Comparison of ENCODE assay signal across 9 mouse cellular contexts in genomic region chr3:96435557-96436091, GRCm38 (mm10). TPM values are rescaled to one million over a fixed set of nuclear protein-coding genes. Genes with fewer than 3 reads are reported as not detected.
DNase-seq lines count a peak whose midpoint lies in the region; ATAC-seq lines count a peak whose summit lies in the region.
"Had no signal": no experiment of that assay in that cellular context is flagged by ENCODE, and none has a peak within 500 bp of the region (broad histone marks: within the 10 kb centered on the region; RNA-seq: fewer than 3 reads in every experiment).

No protein-coding gene starts in this region.

- no peaks in the 10 kb centered on the region for H3K9me3 ChIP-seq in embryonic facial prominence, embryonic 13.5 days

- WGBS in embryonic facial prominence, embryonic 13.5 days: under 1% methylated on average over 26 of the region's 26 CpGs

- peak overlapping the region; percentile 37 for H3K4me3 ChIP-seq in embryonic facial prominence, embryonic 13.5 days

- peaks cover 86% of the 10 kb centered on the region for H3K27me3 ChIP-seq in embryonic facial prominence, embryonic 13.5 days
- H3K27me3 ChIP-seq in splenic B cell, adult 2 months (ENCODE audit: control insufficient read depth, insufficient read depth, low read length, poor library complexity, severe bottlenecking): no peaks in the 10 kb centered on the region

- no peak overlapping the region for H3K9ac ChIP-seq in embryonic facial prominence, embryonic 13.5 days

- H3K4me2 ChIP-seq in embryonic facial prominence, embryonic 13.5 days: peak overlapping the region; percentile 52

- ATAC-seq in CD4-positive, CD25-positive, alpha-beta regulatory T cell, adult 4 months: no peak
- no peak for ATAC-seq in embryonic facial prominence, embryonic 13.5 days (ENCODE audit: insufficient number of reproducible peaks, insufficient read depth, low FRiP score, low TSS enrichment, low read depth)
- peak; percentile 87 for ATAC-seq in megakaryocyte progenitor cell, adult 5-6 weeks (replicated peaks; ENCODE audit: poor library complexity)

- no peaks in the 10 kb centered on the region for H3K36me3 ChIP-seq in embryonic facial prominence, embryonic 13.5 days
- no peaks in the 10 kb centered on the region for H3K36me3 ChIP-seq in splenic B cell, adult 2 months (ENCODE audit: control insufficient read depth, insufficient read depth, low read length, poor library complexity, severe bottlenecking)

- H3K4me1 ChIP-seq in embryonic facial prominence, embryonic 13.5 days: peaks cover 4% of the 10 kb centered on the region; the same call in 1 of the 2 replicates

- DNase-seq in CD4-positive, CD25-positive, alpha-beta regulatory T cell, adult 2 months (ENCODE audit: low read depth, low spot score): peak; percentile 43
- DNase-seq in CD8-positive naive resting alpha-beta T cell, adult 2 months (ENCODE audit: low read depth in 2 of 2, low spot score in 2 of 2): peak; percentile 12 to 38
- peak; percentile 61 for DNase-seq in induced T-regulatory cell, adult 2 months (ENCODE audit: low read depth)
- peak; percentile 51 for DNase-seq in splenic B cell, adult 2 months (ENCODE audit: low read depth, low spot score)
- DNase-seq in kidney, adult 8-10 months: no peak

- no peak overlapping the region for H3K27ac ChIP-seq in embryonic facial prominence, embryonic 13.5 days

RNA-seq across cellular contexts. Expression of gene BC107364, which starts 16.5 kb away (rescaled TPM):
- polyA plus RNA-seq in CD4-positive, CD25-positive, alpha-beta regulatory T cell, adult 4 months (2017; shearing (Covaris generic)): not detected
- polyA plus RNA-seq in embryonic facial prominence, embryonic 13.5 days (2015; fragmentation: Nextera tagmentation; extraction: Ambion mirVana): 0.20 TPM in 1 of 2 replicates, not detected in the other
- not detected in 2 replicates for total RNA-seq in megakaryocyte progenitor cell, adult 5-6 weeks (2015)
- total RNA-seq in megakaryocyte progenitor cell, adult 5-6 weeks (2017): not detected in 2 replicates
- total RNA-seq: left cerebral cortex, postnatal 10 days had no signal

Comparison
In these comparisons a context has a peak if more than half of its experiments do, and no peak if none do; other contexts are left out.
1. DNase-seq: peak in CD4-positive, CD25-positive, alpha-beta regulatory T cell, adult 2 months (single experiment), CD8-positive naive resting alpha-beta T cell, adult 2 months (2 of 2), induced T-regulatory cell, adult 2 months (single experiment) and splenic B cell, adult 2 months (single experiment); none in kidney, adult 8-10 months (0 of 2).